Mouse (Mus musculus) right cerebral cortex, postnatal 36 days (tissue): ENCODE measurements around the gene Kmt2c.
A peak's percentile ranks its signal among the peaks of the same experiment; 100 is the strongest.
"Not testable (repeated sequence)": the region's sequence is repeated elsewhere in the genome, so short reads cannot be mapped to it uniquely, and the experiment has no call there.

Experiments
- DNase-seq, 2 experiments: peaks; one replicate each; pipeline ENCODE4 v3.0.0; 2022; ENCODE audit warnings: low spot score in 2 of 2, mixed read lengths in 1 of 2

Gene Kmt2c

GRCm38 (mm10) chr5:25516301-25516895, 17.8 kb upstream of the Kmt2c start:
- no peak for DNase-seq

- no peak for DNase-seq
Observed at GRCm38 (mm10) chr5:25515767-25516166, 17.2 kb upstream of the Kmt2c start, which contains the start of gene Cct8l1. Cct8l1 (plus strand) TSS chr5:25516067.

GRCm38 (mm10) chr5:25506041-25506440, 7.5 kb upstream of the Kmt2c start:
- no peak for DNase-seq

GRCm38 (mm10) chr5:25500686-25501085, 2.1 kb upstream of the Kmt2c start:
- no peak for DNase-seq

- DNase-seq: peak; percentile 95
Observed at GRCm38 (mm10) chr5:25499423-25500398, 1.1 kb upstream of the Kmt2c start.

DNA sequence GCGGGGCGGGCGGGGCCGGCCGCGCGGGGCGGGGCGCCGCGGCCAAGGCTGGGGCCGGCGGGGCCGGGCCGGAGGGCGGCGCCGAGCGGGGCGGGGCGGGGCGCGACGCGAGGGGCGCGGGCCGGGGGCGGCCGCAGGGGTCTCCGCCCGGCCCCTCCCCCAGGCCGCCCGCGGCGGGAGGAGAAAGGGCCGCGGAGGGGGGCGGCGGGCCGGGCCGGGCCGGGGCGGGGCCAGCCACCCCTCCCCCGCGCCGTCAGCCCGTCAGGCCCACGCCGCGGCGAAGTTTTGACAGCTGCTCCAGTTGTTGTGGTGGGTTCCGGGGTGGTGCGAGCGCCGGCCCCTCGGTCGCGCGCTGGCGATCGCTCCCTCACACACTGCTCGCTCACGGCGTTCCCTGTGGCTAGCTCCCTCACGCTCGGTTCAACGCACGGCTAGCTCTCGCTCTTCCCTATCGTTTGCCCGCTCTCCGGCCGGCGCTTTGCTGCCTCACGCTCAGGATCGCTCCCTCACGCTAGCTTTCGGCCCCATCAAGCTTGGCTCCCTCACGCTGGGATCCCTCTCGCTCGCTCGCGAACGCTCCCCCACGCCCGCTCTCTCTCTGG, 339 bp upstream of the Kmt2c start:
- peak in 1 of 2 experiments; percentile 65 for DNase-seq

DNA sequence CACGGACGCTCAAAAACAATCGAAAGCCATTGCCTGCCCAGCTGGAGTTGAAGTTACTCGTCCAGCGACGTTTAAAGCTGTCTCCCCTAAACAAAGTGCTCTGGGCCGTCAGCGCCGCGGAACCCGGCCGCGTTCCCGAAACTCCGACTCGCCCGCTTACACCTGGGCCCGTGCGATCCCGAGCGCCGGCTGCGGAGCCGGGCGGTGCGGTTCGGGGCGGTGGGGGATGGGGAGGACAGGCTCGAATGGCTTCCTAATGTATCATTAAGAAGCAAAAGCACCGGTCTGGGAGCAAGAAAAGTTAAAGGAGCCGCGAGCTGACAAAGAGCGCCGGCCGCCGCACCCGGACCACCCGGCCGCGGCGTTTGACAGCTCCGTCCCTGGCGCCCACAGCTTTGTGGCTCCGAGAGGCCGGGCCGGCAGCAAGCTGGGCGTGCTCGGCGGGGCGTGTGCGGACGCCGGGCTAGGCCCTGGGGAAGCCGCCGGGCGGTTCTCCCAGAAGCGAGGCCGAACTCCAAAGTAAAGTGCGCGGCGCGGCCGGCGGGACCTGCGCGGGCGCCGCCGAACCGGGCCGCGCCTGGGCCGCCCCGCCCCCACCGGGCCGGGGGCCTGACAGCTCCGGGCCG, 750 bp downstream of the Kmt2c start:
- DNase-seq: peak; percentile 17 to 22

GRCm38 (mm10) chr5:25497369-25497719, 1.2 kb downstream of the Kmt2c start:
- no peak for DNase-seq

- DNase-seq: no peak
Observed at GRCm38 (mm10) chr5:25496652-25497051, 1.9 kb downstream of the Kmt2c start.

DNA sequence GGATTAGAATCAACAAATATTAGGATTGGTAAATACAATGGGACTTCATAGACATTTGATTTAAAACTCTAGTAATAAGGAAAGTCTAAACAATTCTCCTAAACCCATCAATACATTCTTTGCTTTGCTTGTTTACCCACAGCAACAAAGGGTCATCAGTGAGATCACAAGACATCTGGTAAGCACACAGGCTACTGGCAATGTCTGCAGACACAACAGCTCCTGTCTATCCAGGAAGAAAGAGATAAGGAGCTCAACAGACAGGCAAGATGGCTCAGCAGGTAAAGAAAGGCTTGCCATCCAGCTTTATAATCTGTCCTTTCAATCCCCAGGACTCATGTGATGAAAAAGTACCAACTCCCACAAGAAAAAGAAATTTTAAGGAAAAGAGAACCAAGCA, 19.7 kb downstream of the Kmt2c start:
- no peak for DNase-seq

DNA sequence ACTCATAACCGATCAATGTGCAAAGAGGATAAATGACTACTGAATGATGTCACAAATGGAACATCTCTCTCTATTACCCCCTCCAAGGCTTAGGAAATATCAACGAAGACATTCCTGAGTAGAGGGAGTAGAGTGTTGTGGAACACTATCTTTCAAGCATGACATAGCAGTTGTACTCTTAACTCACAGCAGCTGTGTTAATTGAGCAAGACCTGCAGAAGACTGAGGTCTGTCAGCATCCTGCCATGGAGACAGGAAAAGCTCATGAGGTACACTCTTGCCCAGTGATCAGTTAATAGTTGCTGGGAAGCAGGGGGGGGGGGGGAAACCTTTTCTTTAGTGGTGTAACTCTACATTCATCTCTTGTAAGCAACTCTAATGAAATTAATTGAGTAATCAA, 22.8 kb downstream of the Kmt2c start:
- no peak for DNase-seq

DNA sequence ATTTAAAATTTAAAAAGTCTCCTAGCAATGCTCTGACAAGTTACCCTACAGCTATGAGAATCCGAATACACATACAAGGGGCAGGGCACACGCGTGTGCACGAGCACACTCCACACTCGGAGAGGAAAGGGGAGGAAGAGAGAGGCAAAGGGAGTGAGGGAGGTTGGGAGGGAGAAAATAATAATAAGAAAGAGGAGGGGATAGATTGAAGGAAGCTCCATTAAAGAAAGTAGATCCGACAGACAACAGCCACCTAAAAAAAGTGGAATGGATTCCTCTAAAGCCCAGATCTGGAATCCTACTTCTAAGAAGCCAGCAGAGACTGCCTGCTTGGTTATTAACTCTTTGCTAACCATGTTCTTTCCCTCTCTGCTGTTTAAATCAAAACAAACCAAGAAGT, 26.5 kb downstream of the Kmt2c start:
- no peak for DNase-seq

DNA sequence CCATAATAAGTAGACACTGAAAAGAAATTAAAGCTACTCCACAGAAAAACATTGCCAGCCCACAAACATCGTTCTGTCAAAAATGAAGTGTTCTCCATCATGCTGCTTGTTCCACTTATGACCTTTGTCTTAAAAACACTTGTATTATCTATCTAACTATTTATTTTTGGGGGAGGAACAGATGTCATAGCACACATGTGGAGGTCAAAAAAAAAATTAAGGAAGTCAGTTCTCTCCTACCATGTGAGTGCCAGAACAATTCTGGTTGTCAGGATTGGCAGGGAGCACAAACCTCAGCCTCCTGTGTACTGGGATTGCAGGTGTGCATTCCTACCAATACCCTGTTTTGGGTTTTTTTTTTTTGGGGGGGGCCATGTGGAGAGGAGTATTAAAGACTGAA, 36.6 kb downstream of the Kmt2c start:
- no peak for DNase-seq

- not testable (repeated sequence) for DNase-seq
Observed at GRCm38 (mm10) chr5:25455432-25455831, 43.2 kb downstream of the Kmt2c start.

- DNase-seq: no peak
Observed at GRCm38 (mm10) chr5:25452691-25453090, 45.9 kb downstream of the Kmt2c start.

DNA sequence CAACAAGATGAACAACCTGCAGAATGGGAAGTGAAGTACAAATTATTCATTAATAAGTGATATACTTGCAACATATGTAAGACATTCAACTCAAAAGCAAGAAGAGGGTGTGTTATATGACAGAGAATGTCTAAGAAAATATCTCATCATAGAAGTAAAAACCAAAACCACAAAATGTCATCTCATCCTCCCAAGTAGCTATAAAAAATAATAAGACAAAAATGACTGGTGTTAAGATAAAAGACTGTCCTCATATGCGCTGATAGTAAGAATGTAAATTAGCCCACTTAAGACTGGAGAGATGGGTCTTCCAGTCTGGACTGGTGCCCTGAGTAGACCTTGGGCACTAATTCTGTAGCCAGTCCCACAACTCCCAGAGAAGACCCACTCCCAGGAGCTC, 61.1 kb downstream of the Kmt2c start:
- DNase-seq: no peak

DNA sequence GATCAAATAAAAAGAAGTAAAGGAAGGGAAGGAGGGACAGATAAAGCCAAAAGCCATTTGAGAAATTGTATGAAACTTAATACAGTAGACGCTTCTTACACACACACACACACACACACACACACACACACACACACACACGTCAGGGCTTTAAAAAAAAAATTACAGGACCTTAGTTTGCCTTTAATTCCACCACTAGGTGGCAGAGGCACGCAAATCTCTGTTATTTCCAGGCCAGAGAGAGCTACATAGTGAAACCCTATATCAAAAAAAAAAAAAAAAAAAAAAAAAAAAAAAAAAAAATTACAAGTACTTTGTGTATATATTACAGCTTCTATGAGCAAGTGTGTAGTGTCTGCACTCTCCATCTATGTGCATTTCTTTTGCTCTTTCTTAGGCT, 62.5 kb downstream of the Kmt2c start:
- no peak for DNase-seq

DNA sequence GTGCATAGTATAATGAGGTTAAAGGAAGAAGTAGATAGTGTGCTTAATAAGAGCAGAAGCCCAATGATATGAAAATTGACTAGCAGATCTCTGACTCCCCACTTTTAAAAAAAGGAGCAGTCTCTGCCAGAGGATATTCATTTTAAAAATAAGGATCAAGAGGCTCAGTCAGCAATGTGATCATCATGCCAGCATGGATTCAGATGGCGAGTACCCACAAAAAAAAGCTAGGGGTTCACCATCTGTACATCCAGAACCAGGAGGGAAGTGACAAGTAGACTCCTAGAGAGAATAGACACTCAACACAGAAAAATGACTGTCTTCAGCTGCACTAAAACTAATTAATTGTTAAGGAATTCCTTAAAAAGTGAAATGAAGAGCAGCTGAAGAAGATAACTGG, 76.0 kb downstream of the Kmt2c start:
- no peak for DNase-seq

DNA sequence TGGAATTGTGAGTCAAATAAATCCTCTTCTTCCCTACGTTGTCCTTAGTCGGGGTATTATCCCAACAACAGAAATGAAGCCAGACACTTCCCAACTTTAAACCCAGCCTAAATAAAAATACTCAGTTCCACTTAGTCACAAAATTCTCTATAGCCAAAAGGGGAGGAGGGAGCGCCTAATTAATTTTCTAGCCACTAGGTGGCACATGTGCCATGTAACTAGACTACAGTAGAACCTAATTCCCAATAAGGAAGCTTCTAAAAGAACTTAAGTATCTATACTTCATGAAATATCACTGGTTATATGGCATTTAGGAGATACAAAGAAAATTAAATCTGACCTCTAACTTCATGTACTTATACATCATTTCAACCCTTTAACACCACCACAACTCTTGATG, 78.0 kb downstream of the Kmt2c start:
- DNase-seq: peak; percentile 38 to 51

- no peak for DNase-seq
Observed at GRCm38 (mm10) chr5:25415382-25415781, 83.2 kb downstream of the Kmt2c start.

GRCm38 (mm10) chr5:25396727-25397126, 101.9 kb downstream of the Kmt2c start:
- no peak for DNase-seq

DNA sequence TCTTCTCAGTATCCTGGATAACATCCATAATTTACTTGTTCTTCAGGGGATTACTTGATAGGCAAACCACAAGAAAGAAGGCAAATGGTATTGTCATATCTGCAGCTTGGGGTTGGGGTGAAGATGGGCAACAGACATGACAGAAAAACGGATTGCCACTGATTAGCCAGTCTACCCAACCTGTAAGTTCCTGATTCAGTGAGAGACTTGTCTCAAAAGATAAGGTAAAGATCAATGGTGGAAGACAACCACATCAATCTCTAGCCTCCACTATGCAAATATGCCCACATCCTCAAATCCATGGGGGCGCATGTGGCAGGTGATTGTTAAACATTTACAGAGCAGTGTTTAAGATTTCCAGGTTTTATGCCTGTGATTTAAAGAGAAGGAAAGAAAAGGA, 105.9 kb downstream of the Kmt2c start:
- DNase-seq: no peak
